Mouse (Mus musculus): ENCODE data around the gene Slc4a2. TPM values are rescaled to one million over a fixed set of nuclear protein-coding genes. Genes with fewer than 3 reads are reported as not detected.

Gene Slc4a2
- polyA plus RNA-seq, 1 experiment, result 2.5 TPM

DNA sequence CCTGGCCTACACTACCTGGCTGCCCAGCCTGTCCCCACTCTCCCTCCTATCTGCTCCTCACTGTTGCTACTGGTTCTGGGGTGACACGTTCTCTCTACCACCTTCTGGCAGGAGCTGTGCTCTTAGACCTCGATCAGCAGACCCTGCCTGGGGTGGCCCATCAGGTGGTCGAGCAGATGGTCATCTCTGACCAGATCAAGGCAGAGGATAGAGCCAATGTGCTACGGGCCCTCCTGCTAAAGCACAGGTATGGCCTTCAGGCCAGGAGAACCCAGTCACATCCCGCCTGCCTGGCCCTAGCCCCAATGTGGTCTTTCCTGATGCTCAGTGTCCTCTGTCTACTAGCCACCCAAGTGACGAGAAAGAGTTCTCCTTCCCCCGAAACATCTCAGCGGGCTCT lies 10.4 kb downstream of the Slc4a2 start:
- Histone ChIP-seq H3K4me3 (replicated peaks) (no peak overlapping the region), H3K36me3 (ENCODE audit: control insufficient read depth) (peaks cover 74% of the 10 kb centered on the region), H3K4me1 (ENCODE audit: control insufficient read depth) (no peaks in the 10 kb centered on the region), H3K27me3 (ENCODE audit: control insufficient read depth) (no peaks in the 10 kb centered on the region), H3K9me3 (ENCODE audit: control insufficient read depth, low read length) (no peaks in the 10 kb centered on the region)
- no peak for TF ChIP-seq GATA1 (IDR thresholded peaks at IDR 0.05; ENCODE audit: low read length)
- no peak for TF ChIP-seq TAL1 (IDR thresholded peaks at IDR 0.05; ENCODE audit: low read length)

DNA sequence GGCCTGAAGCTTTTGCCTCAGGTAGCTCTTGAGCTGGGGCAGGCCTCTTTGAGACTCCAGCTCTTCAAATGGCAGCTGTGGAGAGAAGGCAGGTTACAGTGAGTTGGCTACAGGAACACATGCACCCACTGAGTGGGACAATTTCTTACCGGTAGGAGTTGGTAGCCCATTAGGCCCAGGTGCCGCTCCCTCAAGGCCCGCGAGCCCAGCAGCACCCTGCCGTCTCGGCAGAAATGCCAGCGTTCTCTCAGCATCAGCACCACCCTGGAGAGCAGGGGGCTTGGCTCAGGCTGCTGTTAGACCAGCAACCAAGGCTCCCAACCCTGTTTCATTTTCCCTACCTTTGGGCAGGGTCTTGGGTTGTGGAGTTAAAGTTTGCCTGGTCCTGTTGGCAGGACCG lies 17.6 kb downstream of the Slc4a2 start:
- peaks cover 60% of the 10 kb centered on the region for H3K36me3 ChIP-seq (ENCODE audit: control insufficient read depth)

DNA sequence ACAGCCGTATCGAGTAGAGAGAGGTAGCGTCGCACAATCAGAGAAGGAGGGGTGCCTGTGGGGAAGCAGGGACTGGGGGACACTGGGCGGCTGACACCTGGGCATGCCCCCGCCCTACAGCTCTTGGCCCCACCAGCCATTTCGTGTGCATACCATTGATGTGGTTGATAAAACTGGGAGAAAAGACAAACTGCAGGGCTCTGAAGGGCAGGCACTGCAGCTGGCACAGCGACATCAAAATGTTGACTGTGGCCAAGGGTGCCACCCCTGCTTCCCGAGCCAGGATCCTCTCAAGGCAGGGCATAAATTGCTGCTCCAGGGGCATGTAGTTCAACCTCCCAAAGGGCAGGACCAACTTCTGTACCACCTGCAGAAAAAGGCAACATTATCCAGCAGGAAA lies 18.4 kb downstream of the Slc4a2 start:
- Histone ChIP-seq H3K9me3 (ENCODE audit: control insufficient read depth, low read length) (no peaks in the 10 kb centered on the region), H3K36me3 (ENCODE audit: control insufficient read depth) (peaks cover 60% of the 10 kb centered on the region), H3K4me1 (ENCODE audit: control insufficient read depth) (peaks cover 42% of the 10 kb centered on the region), H3K4me3 (replicated peaks) (no peak overlapping the region), H3K27me3 (ENCODE audit: control insufficient read depth) (no peaks in the 10 kb centered on the region)
- TF ChIP-seq TAL1 (IDR thresholded peaks at IDR 0.05; ENCODE audit: low read length) (no peak), GATA1 (IDR thresholded peaks at IDR 0.05; ENCODE audit: low read length) (no peak)

More for the DNA sequence above, 17.6 kb downstream of the Slc4a2 start:
- H3K27me3 ChIP-seq (ENCODE audit: control insufficient read depth), result no peaks in the 10 kb centered on the region
- no peak overlapping the region for H3K4me3 ChIP-seq (replicated peaks)
- peaks cover 35% of the 10 kb centered on the region for H3K4me1 ChIP-seq (ENCODE audit: control insufficient read depth)
- H3K9me3 ChIP-seq (ENCODE audit: control insufficient read depth, low read length), result no peaks in the 10 kb centered on the region
- TF ChIP-seq TAL1 (IDR thresholded peaks at IDR 0.05; ENCODE audit: low read length) (no peak), GATA1 (IDR thresholded peaks at IDR 0.05; ENCODE audit: low read length) (no peak)

DNA sequence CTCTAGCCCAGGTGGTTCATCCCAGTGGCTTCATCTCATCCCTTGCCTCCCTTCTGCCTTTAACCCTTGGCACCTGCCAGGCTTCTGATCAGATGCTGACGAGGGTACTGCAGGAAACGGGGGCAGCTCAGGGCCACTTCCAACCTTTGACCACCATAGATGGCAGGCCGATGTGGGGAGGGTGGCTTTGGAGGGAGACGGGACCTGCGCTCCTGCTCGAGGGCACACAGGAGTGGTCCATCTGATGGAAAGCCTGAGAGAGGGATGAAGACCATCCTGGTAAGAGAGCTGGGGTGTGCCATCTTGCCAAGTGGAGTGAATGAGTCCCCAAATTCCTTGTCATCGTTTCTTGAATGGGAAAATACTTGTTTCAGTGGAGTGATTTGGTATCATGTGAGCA lies 19.6 kb downstream of the Slc4a2 start:
- no peak for TF ChIP-seq TAL1 (IDR thresholded peaks at IDR 0.05; ENCODE audit: low read length)
- TF ChIP-seq GATA1 (IDR thresholded peaks at IDR 0.05; ENCODE audit: low read length), result no peak
- Histone ChIP-seq H3K9me3 (ENCODE audit: control insufficient read depth, low read length) (no peaks in the 10 kb centered on the region), H3K4me3 (replicated peaks) (no peak overlapping the region), H3K4me1 (ENCODE audit: control insufficient read depth) (peaks cover 54% of the 10 kb centered on the region), H3K27me3 (ENCODE audit: control insufficient read depth) (no peaks in the 10 kb centered on the region), H3K36me3 (ENCODE audit: control insufficient read depth) (peaks cover 57% of the 10 kb centered on the region)

DNA sequence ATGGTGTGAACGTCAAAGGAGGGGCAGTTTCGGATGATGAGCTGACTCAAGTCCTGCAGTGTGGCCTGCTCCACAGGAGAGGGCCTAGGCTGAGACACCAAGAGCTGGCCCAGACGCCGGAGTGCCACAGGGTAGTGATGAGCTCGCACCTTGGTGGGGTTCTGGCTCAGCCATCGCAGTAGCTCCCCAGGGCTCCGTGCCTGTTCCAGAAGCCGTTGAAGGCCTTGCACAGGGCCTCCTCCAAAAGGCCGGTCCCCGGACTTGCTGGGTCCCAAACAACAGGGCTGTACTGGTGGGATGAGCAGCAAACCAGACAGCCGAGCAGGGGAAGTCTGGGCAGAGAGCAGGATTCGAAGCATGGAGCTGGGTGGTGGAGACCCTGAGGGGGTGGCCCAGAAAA lies 20.3 kb downstream of the Slc4a2 start:
- H3K36me3 ChIP-seq (ENCODE audit: control insufficient read depth), result peaks cover 51% of the 10 kb centered on the region
- H3K4me3 ChIP-seq (replicated peaks), result peak overlapping the region; percentile 85
- TF ChIP-seq TAL1 (IDR thresholded peaks at IDR 0.05; ENCODE audit: low read length) (no peak), GATA1 (IDR thresholded peaks at IDR 0.05; ENCODE audit: low read length) (no peak)
- H3K4me1 ChIP-seq (ENCODE audit: control insufficient read depth), result peaks cover 60% of the 10 kb centered on the region
- no peaks in the 10 kb centered on the region for H3K27me3 ChIP-seq (ENCODE audit: control insufficient read depth)
- no peaks in the 10 kb centered on the region for H3K9me3 ChIP-seq (ENCODE audit: control insufficient read depth, low read length)

DNA sequence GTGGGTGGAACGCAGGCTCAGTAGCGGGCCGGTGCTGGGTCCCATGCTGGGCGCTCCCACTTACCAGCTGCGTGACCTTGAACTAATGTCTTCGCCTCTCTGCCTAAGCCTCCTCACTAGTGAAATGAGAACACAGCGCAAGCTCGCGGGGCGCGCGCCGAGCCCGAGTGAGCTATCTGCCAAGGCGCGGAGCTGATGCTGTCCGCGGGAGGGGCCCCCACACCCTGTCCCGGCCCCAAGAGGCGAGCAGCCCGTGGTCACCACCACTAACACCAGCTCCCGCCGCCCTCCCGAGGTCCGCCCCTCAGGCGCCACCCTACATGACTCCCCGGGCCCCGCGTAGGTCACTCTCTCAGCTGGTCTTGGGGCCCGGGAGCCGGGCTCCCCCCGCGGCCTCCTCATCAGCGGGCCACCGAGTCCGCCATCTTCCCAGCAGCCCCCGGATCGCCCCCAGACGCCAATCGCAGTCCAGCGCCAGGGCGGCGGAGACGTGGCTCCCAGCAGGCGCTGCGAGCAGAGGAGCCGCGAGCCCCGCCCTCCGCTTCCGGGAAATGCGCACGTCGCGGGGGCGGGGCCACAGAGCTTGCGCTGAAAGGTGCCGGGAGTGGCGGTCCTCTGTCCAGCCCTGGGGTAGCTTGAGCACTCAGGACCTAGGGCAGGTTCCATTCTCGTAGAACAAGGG lies 21.2 kb downstream of the Slc4a2 start, which contains the start of gene Fastk:
Fastk (minus strand) TSS at position 542 of the 682 bp plus-strand sequence.
- Histone ChIP-seq H3K4me3 (replicated peaks) (peak within 1 kb of the TSS; percentile 85), H3K4me1 (ENCODE audit: control insufficient read depth) (peaks cover 62% of the 10 kb centered on the region), H3K36me3 (ENCODE audit: control insufficient read depth) (peaks cover 42% of the 10 kb centered on the region), H3K27me3 (ENCODE audit: control insufficient read depth) (no peaks in the 10 kb centered on the region), H3K9me3 (ENCODE audit: control insufficient read depth, low read length) (no peaks in the 10 kb centered on the region)
- TF ChIP-seq TAL1 (IDR thresholded peaks at IDR 0.05; ENCODE audit: low read length) (no peak), GATA1 (IDR thresholded peaks at IDR 0.05; ENCODE audit: low read length) (no peak)

DNA sequence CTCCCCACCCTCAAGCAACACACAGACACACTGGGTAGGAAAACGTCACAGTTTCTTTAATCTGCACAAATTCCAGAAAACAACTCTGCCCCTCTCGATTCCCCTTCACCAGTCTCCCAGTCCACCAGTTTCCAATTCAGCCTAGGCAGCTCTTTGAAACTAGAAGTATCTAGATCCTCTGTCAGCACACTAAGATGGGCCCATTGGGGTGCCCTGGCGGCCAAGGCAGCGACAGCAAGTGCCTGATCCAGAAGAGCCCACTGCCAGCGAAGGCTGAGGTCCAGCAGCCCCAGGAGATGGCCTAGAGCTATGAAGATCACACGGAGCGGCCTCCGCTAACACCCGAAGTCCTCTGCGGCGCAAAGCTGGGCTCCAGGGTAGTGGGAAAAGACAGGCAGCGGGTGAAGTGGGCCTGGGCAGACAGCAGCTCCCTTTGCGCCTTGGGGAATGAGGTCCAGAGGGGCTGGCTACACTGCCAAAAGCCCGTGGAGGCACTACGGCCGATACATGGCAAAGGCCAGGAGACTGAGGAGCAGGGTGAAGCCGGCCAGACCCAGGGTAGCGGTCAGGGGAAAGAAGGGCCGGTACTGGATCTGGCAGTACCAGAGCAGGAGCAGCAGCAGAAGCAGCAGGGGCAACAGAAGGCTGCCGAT lies 21.9 kb downstream of the Slc4a2 start:
- H3K36me3 ChIP-seq (ENCODE audit: control insufficient read depth), result peaks cover 35% of the 10 kb centered on the region
- peak overlapping the region; percentile 85 for H3K4me3 ChIP-seq (replicated peaks)
- no peaks in the 10 kb centered on the region for H3K9me3 ChIP-seq (ENCODE audit: control insufficient read depth, low read length)
- H3K27me3 ChIP-seq (ENCODE audit: control insufficient read depth), result no peaks in the 10 kb centered on the region
- TF ChIP-seq GATA1 (IDR thresholded peaks at IDR 0.05; ENCODE audit: low read length) (no peak), TAL1 (IDR thresholded peaks at IDR 0.05; ENCODE audit: low read length) (no peak)
- H3K4me1 ChIP-seq (ENCODE audit: control insufficient read depth), result peaks cover 66% of the 10 kb centered on the region

DNA sequence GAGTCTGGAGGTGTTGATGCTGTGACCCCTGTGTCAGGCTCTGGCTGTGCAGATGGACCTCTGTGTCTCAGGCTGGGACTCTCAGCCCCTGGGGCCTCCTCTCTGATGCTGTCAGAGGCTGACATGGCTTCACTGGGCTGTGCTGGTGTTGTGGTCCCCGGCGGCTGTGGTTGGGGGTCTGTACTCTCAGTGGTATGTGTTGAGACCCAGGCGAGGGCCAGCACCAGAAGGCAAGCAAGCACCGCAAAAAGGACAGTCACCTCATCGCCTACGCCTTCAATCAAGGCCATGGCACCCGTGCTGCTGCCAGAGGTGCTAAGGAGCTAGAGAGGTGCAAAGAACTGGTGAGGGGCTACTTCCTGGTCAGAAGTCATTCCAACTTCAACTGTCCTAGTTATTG lies 23.0 kb downstream of the Slc4a2 start:
- peaks cover 24% of the 10 kb centered on the region for H3K36me3 ChIP-seq (ENCODE audit: control insufficient read depth)
- H3K4me3 ChIP-seq (replicated peaks), result peak overlapping the region; percentile 75
- H3K27me3 ChIP-seq (ENCODE audit: control insufficient read depth), result no peaks in the 10 kb centered on the region
- no peak for TF ChIP-seq GATA1 (IDR thresholded peaks at IDR 0.05; ENCODE audit: low read length)
- TF ChIP-seq TAL1 (IDR thresholded peaks at IDR 0.05; ENCODE audit: low read length), result no peak
- peaks cover 76% of the 10 kb centered on the region for H3K4me1 ChIP-seq (ENCODE audit: control insufficient read depth)
- H3K9me3 ChIP-seq (ENCODE audit: control insufficient read depth, low read length), result no peaks in the 10 kb centered on the region

DNA sequence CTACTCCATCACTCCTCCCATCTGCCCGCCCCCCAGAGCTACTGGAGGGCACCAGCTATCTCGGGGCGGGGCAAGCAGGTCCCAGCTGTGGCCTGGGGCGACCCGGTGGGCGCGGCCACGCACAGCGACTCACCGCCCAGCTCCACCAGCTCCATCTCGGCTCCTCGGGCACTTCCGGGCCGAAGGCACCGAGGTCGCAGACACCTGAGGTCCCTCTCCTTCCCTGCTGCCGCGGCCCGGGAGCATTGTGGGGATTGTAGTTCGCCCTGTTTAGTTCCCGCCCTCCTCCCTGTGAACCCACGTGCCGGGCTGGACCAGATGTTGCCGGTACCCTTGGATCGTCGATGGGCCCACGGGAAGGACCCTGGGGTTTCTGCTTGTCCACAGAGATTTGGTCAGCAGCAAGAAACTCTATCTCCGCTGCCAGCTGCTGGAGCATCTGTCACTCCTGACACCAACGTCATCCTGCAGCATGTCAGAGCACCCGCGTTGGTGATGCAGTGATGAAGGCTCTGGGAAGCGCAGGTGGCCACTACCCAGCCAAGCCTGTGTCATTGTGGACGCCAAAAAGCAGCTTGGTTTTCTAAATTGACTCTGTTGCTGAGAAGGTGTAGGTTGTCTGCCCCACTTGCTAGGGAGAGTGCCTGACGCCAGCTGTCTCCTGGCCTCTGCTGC lies 24.1 kb downstream of the Slc4a2 start, which contains the start of gene Tmub1:
Tmub1 (minus strand) TSS at position 231 of the 675 bp plus-strand sequence.
- H3K4me3 ChIP-seq (replicated peaks), result peak within 1 kb of the TSS; percentile 75
- H3K9me3 ChIP-seq (ENCODE audit: control insufficient read depth, low read length), result no peaks in the 10 kb centered on the region
- peaks cover 81% of the 10 kb centered on the region for H3K4me1 ChIP-seq (ENCODE audit: control insufficient read depth)
- peaks cover 13% of the 10 kb centered on the region for H3K36me3 ChIP-seq (ENCODE audit: control insufficient read depth)
- TF ChIP-seq TAL1 (IDR thresholded peaks at IDR 0.05; ENCODE audit: low read length) (no peak), GATA1 (IDR thresholded peaks at IDR 0.05; ENCODE audit: low read length) (no peak)
- H3K27me3 ChIP-seq (ENCODE audit: control insufficient read depth), result no peaks in the 10 kb centered on the region

Measured in erythroblast, embryonic 14.5 days (primary cell).